Mouse (Mus musculus): ENCODE measurements around the gene Cdhr5. TPM values are rescaled to one million over a fixed set of nuclear protein-coding genes. Genes with fewer than 3 reads are reported as not detected.

Gene Cdhr5
- polyA plus RNA-seq, 1 experiment from 2014 or later = 1.6 TPM

GRCm38 (mm10) chr7:141268466-141269272 is 7.9 kb downstream of the Cdhr5 start:
- 70% methylated on average over 24 of the region's 24 CpGs for WGBS
- Histone ChIP-seq H3K4me1 (ENCODE audit: control insufficient read depth, insufficient read depth, low read length) (0 out of 2 replicates have a peak, but pooled peaks cover 2% of the 10 kb centered on the region), H3K36me3 (ENCODE audit: control insufficient read depth, insufficient read depth, low read length) (peaks cover 4% of the 10 kb centered on the region; the same call in 1 of the 2 replicates), H3K4me3 (ENCODE audit: low read depth, low read length) (no peak overlapping the region), H3K9ac (replicated peaks; ENCODE audit: low read depth, low read length) (no peak overlapping the region), H3K9me3 (ENCODE audit: control insufficient read depth, low read depth, low read length) (no peaks in the 10 kb centered on the region), H3K27me3 (ENCODE audit: control insufficient read depth, insufficient read depth, low read length) (no peaks in the 10 kb centered on the region), H3K4me2 (replicated peaks; ENCODE audit: low read depth, low read length) (no peak overlapping the region), H3K27ac (ENCODE audit: low read length) (no peak overlapping the region)
- no peak for ATAC-seq (ENCODE audit: insufficient number of reproducible peaks, insufficient read depth, low FRiP score, low read depth)

GRCm38 (mm10) chr7:141265739-141266561 is 10.6 kb downstream of the Cdhr5 start, which contains the start of gene Irf7:
Irf7 (minus strand) TSS chr7:141266481.
- Histone ChIP-seq H3K9me3 (ENCODE audit: control insufficient read depth, low read depth, low read length) (no peaks in the 10 kb centered on the region), H3K4me2 (replicated peaks; ENCODE audit: low read depth, low read length) (peak within 1 kb of the TSS; percentile 78), H3K36me3 (ENCODE audit: control insufficient read depth, insufficient read depth, low read length) (peaks cover 29% of the 10 kb centered on the region), H3K27ac (ENCODE audit: low read length) (no peak within 1 kb of the TSS), H3K4me1 (ENCODE audit: control insufficient read depth, insufficient read depth, low read length) (0 out of 2 replicates have a peak, but pooled peaks cover 2% of the 10 kb centered on the region), H3K27me3 (ENCODE audit: control insufficient read depth, insufficient read depth, low read length) (no peaks in the 10 kb centered on the region), H3K4me3 (ENCODE audit: low read depth, low read length) (peak within 1 kb of the TSS; percentile 53), H3K9ac (replicated peaks; ENCODE audit: low read depth, low read length) (peak within 1 kb of the TSS; percentile 38; the same call in 1 of the 2 replicates)
- ATAC-seq (ENCODE audit: insufficient number of reproducible peaks, insufficient read depth, low FRiP score, low read depth) = peak; percentile 21; the same call in 1 of the 2 replicates
- WGBS = 12% methylated on average over 25 of the region's 25 CpGs

DNA sequence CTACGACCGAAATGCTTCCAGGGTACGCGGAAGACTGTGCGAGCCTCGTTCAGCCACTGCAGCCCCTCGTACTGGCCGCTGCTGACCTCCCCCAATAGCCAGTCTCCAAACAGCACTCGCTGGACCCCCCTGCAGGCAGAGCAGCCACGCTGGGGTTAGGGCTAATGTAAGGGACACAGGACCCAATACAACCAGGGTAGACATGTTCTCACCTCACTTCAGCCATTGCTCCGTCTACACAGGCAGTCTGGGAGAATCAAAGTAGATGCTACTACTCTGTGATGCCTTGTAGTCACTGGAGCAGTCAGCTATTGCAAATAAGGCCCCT is 11.2 kb downstream of the Cdhr5 start:
- peak overlapping the region; percentile 78 for H3K4me2 ChIP-seq (replicated peaks; ENCODE audit: low read depth, low read length)
- WGBS = 41% methylated on average over 11 of the region's 11 CpGs
- H3K27me3 ChIP-seq (ENCODE audit: control insufficient read depth, insufficient read depth, low read length) = no peaks in the 10 kb centered on the region
- no peaks in the 10 kb centered on the region for H3K9me3 ChIP-seq (ENCODE audit: control insufficient read depth, low read depth, low read length)
- no peak overlapping the region for H3K9ac ChIP-seq (replicated peaks; ENCODE audit: low read depth, low read length)
- 0 out of 2 replicates have a peak, but pooled peaks cover 2% of the 10 kb centered on the region for H3K4me1 ChIP-seq (ENCODE audit: control insufficient read depth, insufficient read depth, low read length)
- peak overlapping the region; percentile 53; the same call in 1 of the 2 replicates for H3K4me3 ChIP-seq (ENCODE audit: low read depth, low read length)
- peaks cover 35% of the 10 kb centered on the region for H3K36me3 ChIP-seq (ENCODE audit: control insufficient read depth, insufficient read depth, low read length)
- H3K27ac ChIP-seq (ENCODE audit: low read length) = no peak overlapping the region
- no peak for ATAC-seq (ENCODE audit: insufficient number of reproducible peaks, insufficient read depth, low FRiP score, low read depth)

GRCm38 (mm10) chr7:141264761-141265410 is 11.7 kb downstream of the Cdhr5 start:
- peak; percentile 24; the same call in 1 of the 2 replicates for ATAC-seq (ENCODE audit: insufficient number of reproducible peaks, insufficient read depth, low FRiP score, low read depth)
- Histone ChIP-seq H3K27ac (ENCODE audit: low read length) (no peak overlapping the region), H3K4me3 (ENCODE audit: low read depth, low read length) (no peak overlapping the region), H3K9me3 (ENCODE audit: control insufficient read depth, low read depth, low read length) (no peaks in the 10 kb centered on the region), H3K36me3 (ENCODE audit: control insufficient read depth, insufficient read depth, low read length) (peaks cover 40% of the 10 kb centered on the region), H3K9ac (replicated peaks; ENCODE audit: low read depth, low read length) (no peak overlapping the region), H3K4me2 (replicated peaks; ENCODE audit: low read depth, low read length) (peak overlapping the region; percentile 78; the same call in 1 of the 2 replicates), H3K4me1 (ENCODE audit: control insufficient read depth, insufficient read depth, low read length) (0 out of 2 replicates have a peak, but pooled peaks cover 2% of the 10 kb centered on the region), H3K27me3 (ENCODE audit: control insufficient read depth, insufficient read depth, low read length) (no peaks in the 10 kb centered on the region)
- 34% methylated on average over 12 of the region's 12 CpGs for WGBS

DNA sequence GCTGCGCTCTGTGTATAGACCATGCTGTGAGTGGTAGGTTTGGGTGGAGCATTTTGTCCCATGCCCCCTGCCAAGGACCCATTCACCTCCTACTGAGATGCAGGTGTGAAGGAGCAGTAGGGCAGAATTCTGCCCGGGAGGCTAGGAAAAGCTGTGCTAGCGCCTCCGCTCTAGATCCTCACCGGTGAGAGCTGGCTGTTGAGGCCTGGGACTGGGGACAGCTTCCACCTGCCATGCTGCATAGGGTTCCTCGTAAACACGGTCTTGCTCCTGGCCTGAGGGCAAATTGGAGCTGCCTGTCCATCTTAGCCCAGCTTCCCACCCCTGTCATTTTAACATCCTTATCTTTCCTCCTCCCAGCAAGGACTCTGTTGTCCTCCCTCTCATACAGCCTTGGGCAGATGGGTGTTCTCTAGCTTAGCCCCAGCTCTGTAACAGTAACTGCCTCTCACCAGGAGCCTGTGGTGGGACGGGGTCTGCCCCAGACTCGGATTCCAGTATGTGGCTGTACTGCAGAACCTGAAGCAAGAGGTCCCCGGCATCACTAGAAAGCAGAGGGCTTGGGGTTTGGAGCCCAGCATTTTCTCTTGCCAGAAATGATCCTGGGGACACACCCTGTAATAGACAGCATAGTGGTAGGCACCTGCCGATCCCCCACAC is 12.4 kb downstream of the Cdhr5 start:
- no peak overlapping the region for H3K4me2 ChIP-seq (replicated peaks; ENCODE audit: low read depth, low read length)
- WGBS = 71% methylated on average over 11 of the region's 11 CpGs
- ATAC-seq (ENCODE audit: insufficient number of reproducible peaks, insufficient read depth, low FRiP score, low read depth) = no peak
- H3K4me3 ChIP-seq (ENCODE audit: low read depth, low read length) = no peak overlapping the region
- H3K4me1 ChIP-seq (ENCODE audit: control insufficient read depth, insufficient read depth, low read length) = 0 out of 2 replicates have a peak, but pooled peaks cover 2% of the 10 kb centered on the region
- no peak overlapping the region for H3K9ac ChIP-seq (replicated peaks; ENCODE audit: low read depth, low read length)
- peaks cover 46% of the 10 kb centered on the region for H3K36me3 ChIP-seq (ENCODE audit: control insufficient read depth, insufficient read depth, low read length)
- no peaks in the 10 kb centered on the region for H3K27me3 ChIP-seq (ENCODE audit: control insufficient read depth, insufficient read depth, low read length)
- no peak overlapping the region for H3K27ac ChIP-seq (ENCODE audit: low read length)
- no peaks in the 10 kb centered on the region for H3K9me3 ChIP-seq (ENCODE audit: control insufficient read depth, low read depth, low read length)

- no peak for ATAC-seq (ENCODE audit: insufficient number of reproducible peaks, insufficient read depth, low FRiP score, low read depth)
- Histone ChIP-seq H3K4me1 (ENCODE audit: control insufficient read depth, insufficient read depth, low read length) (0 out of 2 replicates have a peak, but pooled peaks cover 2% of the 10 kb centered on the region), H3K27ac (ENCODE audit: low read length) (no peak overlapping the region), H3K36me3 (ENCODE audit: control insufficient read depth, insufficient read depth, low read length) (peaks cover 52% of the 10 kb centered on the region), H3K4me3 (ENCODE audit: low read depth, low read length) (no peak overlapping the region), H3K9me3 (ENCODE audit: control insufficient read depth, low read depth, low read length) (no peaks in the 10 kb centered on the region), H3K9ac (replicated peaks; ENCODE audit: low read depth, low read length) (no peak overlapping the region), H3K4me2 (replicated peaks; ENCODE audit: low read depth, low read length) (no peak overlapping the region), H3K27me3 (ENCODE audit: control insufficient read depth, insufficient read depth, low read length) (no peaks in the 10 kb centered on the region)
- WGBS = 90% methylated on average over 13 of the region's 13 CpGs
Observed at GRCm38 (mm10) chr7:141263640-141264039, 12.9 kb downstream of the Cdhr5 start.

DNA sequence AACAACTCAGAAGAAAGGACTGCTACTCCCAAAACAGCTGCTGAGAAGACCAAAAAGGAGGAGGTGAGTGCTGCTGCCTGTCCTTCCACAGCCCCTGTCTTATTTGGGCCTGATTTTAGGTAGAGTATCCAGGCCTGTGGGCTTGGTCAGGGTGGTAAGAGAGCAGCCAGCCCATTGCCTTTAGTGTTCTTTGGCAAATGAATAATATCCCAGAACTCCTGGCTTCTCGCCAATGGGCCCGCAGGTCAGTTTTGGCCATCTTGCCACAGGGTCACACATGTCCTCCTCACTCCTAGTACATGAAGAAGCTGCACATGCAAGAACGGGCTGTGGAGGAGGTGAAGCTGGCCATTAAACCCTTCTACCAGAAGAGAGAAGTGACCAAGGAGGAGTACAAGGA is 15.1 kb downstream of the Cdhr5 start:
- H3K27me3 ChIP-seq (ENCODE audit: control insufficient read depth, insufficient read depth, low read length) = no peaks in the 10 kb centered on the region
- peaks cover 73% of the 10 kb centered on the region for H3K36me3 ChIP-seq (ENCODE audit: control insufficient read depth, insufficient read depth, low read length)
- H3K9me3 ChIP-seq (ENCODE audit: control insufficient read depth, low read depth, low read length) = no peaks in the 10 kb centered on the region
- H3K27ac ChIP-seq (ENCODE audit: low read length) = no peak overlapping the region
- H3K9ac ChIP-seq (replicated peaks; ENCODE audit: low read depth, low read length) = no peak overlapping the region
- no peak overlapping the region for H3K4me3 ChIP-seq (ENCODE audit: low read depth, low read length)
- WGBS = 85% methylated on average over 3 of the region's 3 CpGs
- 0 out of 2 replicates have a peak, but pooled peaks cover 2% of the 10 kb centered on the region for H3K4me1 ChIP-seq (ENCODE audit: control insufficient read depth, insufficient read depth, low read length)
- H3K4me2 ChIP-seq (replicated peaks; ENCODE audit: low read depth, low read length) = no peak overlapping the region
- no peak for ATAC-seq (ENCODE audit: insufficient number of reproducible peaks, insufficient read depth, low FRiP score, low read depth)

Measured in stomach, embryonic 14.5 days (tissue).